Mouse (Mus musculus): ENCODE results near the gene Ovca2.
A peak's percentile ranks its signal among the peaks of the same experiment; 100 is the strongest.

Ovca2 gene

DNA sequence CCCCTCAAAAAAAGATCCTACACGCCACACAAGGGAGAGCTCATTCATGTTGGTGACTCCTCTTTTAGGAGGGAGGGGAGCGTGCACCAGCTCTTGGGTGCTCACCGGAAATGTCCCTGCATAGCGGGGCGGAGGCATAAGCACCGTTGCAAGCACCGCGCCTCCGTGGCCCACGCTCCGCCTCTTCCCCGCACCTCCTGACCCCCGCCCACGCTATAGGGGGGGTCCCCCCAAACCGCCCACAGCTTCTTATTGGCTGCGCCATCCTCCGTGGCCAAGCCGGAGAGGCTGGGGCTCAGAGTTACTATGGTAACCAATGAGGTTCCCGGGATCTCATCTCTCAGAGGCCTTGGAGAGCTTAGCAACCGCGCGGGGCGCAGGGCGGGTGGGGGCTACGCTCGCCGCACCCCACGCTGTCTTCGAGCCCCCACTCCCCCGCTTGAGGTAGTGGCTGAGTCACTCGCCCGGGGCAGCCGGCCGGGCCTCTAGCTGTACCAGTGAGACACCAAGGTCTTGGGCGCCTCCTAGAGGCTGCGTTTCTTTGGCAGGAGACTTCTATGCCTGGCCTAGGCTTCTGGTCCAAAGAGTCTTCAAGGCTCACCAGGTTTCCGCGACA is 8.4 kb downstream of the Ovca2 start:
- DNase-seq (ENCODE audit: low spot score in 2 of 2) = peak; percentile 93 to 95

DNA sequence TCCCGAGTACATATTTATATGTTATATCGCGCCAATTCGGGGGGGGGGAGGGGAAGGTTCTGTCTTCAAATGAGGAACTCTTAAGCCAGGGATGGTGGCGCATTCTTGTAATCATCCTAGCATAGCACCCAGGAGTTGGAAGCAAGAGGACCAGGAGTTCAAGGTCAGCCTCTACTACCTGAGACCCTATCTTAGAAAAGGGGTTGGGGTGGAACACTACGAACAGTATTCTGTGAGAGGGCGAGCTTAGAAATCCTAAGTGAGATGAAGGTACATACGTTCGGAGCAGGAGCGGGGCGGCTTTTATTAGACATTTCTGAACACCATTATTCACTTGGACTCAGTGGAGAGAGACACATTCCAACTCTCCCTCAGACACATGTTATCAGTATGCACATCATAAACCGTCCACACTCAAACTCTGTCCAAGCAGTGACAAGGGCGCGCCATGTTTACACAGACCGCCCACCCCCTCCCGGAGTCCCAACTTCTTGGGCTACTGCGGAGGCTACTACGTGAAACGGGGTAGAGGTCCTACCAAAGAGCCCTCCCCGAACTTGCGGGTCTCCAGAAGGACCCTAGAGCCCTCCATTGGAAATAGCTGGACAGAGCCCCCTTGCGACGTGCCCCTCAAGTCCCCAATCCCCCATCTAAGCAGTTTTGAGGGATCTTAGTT is 9.1 kb downstream of the Ovca2 start, which contains the start of gene Hic1:
Hic1 (minus strand) TSS at position 115 of the 676 bp plus-strand sequence.
- peak in 1 of 2 experiments; percentile 52 for DNase-seq (ENCODE audit: low spot score in 2 of 2)

DNA sequence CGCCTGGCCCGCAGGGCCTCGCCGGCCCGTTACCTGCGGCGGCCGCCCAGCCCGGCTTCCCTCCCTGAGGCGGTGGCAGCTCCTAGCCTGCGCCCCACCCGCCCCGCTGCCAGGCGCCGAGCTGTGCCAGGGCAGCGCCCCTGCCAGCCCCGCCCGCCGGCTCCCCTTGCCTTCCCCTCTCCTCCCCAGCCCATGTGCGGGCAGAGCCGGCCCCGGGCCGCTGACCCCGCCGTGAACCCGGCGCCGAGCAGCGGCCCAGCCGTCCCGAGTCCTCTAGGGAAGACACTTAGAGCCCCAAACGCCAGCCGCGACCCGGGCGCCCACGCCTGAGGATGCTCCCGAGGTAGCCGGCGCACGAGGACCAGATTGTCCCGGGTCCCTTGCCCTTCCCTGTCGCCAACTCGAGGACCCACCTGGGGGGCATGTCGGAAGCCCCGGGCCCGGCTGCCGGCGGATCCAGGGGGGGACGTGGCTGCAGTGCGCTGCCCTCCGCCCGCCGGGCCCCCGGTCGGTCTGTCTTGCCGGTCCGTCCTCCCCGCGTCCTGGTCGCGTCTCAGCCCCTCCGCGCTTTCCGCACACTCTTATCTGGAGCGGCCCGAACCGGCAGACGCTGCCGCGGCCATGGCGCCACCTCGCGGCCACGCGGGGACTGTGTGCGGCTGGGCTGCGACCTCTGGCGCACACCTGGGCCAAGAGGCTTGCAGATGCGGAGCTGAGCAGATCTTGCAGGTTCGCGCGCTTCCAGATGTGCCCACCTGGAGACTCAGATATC is 9.9 kb downstream of the Ovca2 start:
- DNase-seq (ENCODE audit: low spot score in 2 of 2) = peak; percentile 90

DNA sequence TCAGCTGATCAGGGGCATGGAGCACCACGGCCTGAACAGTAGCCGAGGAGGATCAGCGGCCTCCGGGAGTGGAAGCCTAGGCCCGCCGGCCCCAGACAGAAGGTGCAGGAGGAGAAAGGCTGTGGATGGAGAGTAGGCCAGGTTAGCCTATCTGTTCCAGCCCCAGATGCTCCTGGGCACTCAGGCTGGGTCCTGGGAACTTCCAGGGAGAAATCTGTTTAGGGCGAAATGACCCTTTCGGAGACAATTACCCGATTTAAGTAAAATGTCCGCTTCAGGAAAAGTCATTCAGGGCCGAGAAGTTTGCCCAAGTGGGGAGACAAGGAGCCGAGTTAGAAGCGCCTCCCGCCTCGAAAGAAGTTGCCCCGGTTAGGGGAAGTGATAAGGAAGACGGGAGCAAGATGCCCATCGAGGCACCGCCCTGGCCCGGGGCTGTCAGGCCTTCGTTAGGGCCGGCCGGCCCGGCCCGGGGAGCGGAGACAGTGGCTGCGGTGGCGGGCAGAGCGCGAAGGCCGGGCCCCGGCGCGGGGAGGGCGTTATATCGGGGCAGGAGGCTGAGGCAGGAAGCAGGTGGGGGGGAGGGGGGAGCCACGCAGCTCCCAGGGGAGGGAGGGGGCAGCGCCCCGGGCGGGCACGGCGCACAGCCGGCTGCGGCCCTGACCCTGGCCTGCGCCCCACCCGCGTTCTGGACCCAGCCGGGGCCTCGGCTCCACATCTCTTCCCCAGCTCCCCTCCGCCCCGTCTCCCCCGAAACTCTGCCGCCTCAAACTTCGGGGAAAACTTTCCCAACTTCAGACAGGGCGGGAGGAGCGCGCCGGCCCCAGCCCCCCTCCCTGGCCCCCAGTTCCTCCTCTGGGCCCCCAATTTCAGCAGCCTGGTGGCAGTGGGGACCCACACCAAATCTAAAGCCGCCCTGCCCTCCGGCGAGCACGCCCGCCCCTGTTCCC is 10.7 kb downstream of the Ovca2 start:
- peak; percentile 49 to 68 for DNase-seq (ENCODE audit: low spot score in 2 of 2)

DNA sequence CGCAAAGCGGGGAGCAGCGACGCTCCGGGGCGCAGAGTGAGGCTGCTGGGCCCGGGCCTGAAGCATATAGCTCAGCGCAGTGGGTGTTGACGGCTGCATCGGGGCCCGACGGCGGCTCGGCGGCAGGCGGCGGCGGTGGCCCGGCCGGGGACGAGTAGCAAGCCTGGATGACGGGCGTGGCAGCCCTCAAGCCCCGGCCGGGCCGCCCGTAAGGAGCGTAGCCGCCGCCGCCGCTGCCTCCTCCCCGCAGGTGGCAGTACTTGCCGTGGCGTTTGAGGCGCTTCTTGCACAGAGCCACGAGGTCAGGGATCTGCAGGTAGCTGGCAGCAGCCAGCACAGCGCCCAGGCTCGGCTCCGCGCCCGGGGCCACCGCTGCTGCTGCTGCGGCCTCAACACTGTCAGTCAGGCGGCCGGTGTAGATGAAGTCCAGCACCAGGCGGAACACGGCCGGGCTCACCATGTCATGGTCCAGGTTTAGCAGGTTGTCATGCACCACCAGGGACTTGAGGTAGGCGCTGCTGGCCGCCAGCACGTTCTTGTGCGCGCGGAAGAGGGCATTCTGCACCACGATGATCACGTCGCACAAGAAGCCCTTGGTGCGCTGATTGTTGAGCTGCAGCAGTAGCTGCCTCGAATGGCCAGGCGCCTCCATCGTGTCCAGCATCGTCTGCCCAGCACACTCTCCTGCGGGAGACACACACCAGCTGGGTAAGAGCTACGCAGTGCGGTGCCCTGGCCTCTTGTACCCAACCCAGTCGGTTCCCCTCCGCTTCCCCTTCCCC is 11.6 kb downstream of the Ovca2 start:
- peak in 1 of 2 experiments; percentile 37 for DNase-seq (ENCODE audit: low spot score in 2 of 2)

DNA sequence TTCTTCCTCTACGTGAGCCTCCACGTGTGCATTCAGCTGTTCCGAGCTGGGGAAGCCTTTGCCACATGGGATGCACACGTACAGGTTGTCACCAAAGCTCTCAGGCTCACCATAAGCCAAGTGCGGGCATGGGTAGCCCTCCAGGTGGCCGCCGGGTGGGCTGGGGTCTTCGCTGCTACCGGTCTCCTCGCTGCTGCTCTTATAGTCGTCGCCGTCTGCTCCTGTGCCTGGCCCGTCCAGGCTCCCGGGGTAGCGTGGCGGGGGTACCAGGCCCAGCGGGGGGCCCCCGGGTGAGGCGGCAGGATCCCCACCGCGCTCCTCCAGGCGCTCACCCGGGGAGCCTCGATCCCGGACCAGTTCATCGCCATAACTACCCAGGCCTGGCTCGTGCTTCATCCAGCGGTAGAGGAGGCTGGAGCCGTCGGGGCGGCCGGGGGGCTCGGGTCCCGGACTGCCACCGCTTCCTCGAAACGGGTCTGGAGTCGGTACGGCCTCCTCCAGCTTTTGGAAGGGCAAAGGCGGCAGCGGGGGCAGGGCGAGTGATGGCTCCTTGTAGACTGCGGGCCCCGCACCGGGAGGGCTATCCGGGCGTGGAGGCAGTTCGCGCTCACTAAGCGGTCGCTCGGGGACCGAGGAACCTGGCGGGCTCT is 12.3 kb downstream of the Ovca2 start:
- DNase-seq (ENCODE audit: low spot score in 2 of 2) = peak in 1 of 2 experiments; percentile 14

DNA sequence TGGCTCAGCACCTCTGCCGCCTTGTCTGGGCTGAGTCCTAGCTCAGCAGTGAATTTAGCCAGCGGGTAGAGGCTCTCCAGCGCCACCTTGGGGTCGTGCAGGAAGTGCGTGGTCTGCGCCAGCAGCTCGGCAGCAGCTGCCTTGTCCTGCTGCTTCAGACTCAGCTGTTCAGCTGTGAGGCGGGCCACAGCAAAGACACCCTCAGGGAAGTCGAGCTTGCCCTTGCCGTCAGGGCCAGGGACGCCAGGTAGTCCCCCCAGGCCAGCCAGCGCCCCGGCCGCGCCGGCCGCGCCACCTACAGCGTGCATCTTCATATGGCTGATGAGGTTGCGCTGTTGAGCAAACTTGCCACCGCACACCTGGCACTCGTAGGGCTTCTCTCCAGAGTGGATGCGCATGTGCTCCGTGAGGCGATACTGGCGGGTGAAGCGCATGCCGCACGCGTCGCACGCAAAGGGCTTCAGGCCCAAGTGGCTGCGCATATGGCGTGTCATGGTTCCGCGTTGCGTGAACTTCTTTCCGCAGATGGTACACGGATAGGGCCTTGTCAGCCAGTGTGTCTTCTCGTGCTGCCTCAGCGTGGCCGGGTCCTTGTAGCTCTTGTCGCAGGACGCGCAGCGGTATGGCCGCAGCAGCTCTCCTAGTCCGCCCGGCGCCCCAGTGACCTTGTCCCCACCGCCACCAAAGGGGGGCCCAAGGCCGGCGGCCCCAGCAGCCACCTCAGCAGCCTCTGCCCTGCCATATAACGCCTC is 13.0 kb downstream of the Ovca2 start:
- DNase-seq (ENCODE audit: low spot score in 2 of 2) = peak; percentile 81 to 87

DNA sequence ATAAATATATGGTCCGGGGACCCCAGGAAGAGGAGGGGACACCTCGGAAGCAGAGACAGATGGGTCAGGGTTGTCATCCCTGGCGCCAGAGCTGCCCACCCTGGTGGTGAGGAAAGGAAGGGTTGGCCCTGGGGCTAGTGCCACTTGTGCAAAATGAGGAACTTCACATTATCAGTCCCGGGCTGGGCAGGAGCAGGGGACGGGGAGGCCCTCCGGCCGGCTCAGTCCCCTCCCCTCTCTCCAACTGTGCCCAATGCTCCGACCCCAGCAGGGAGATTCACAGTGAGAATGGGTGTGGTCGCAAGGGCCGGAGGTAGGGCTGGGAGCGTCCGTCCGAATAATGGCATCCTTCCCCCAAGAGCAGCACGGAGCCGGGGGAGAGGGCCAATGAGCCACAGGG is 13.9 kb downstream of the Ovca2 start:
- no peak for DNase-seq (ENCODE audit: low spot score in 2 of 2)

DNA sequence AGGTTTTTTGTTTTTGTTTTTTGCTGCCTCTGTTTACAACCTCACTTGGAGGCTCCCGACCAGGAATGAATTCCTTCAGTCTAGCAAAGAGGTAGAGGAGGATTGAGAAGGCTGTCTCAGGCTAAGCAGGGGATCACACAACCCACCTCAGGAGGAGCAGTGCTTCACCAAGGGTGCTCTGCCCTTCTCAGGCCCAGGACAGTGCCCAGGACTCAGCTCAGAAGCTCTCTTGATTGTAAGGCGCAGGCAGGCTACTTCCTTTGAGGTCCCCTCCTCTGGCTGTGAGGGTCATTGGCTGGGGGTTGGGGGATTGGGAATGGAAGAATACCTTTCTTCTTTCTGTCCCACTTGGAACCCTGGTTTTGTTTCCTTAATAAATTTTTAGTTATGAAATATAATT is 14.6 kb downstream of the Ovca2 start:
- DNase-seq (ENCODE audit: low spot score in 2 of 2) = no peak

DNA sequence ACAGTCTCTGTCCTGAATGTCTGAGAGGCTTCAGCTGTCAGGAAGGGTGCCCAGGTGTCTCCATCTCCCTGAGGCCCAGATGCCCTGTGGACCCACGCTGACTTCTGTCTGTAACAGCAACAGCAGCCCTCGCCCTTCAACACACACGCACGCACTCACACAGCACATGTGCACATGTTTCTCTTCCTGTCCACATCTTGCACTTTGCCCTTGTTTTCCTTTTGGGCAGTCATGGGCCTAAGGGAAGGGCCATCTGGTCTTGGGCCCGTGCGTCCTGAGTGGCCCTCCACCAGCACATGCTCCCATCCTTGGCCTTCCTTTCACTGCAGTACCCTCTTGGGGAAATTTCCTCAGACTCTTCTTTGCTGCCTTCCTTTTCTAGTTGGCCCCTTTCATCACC is 15.3 kb downstream of the Ovca2 start:
- no peak for DNase-seq (ENCODE audit: low spot score in 2 of 2)

DNA sequence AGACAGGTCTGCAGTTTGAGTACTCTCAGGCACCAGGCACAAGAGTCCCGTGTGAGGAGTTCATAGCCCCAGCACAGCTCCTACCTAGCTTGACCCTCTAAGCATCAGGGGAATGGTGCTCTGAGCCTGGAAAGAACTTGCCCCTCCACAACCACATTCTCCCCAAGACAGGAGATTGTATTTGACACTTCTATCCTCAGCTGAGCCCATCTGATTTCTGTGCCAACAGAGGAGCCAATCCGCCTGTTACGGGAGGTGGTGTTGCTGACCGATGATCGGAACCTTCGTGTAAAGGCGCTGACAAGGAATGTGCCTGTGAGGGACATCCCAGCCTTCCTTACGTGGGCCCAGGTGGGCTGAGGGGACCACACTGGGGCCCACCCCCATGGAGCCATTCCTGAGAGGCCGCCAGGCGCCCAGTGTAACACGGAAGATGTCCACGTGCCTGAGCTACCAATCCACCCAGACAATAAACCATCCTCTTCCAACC is 16.0 kb downstream of the Ovca2 start:
- no peak for DNase-seq (ENCODE audit: low spot score in 2 of 2)

DNA sequence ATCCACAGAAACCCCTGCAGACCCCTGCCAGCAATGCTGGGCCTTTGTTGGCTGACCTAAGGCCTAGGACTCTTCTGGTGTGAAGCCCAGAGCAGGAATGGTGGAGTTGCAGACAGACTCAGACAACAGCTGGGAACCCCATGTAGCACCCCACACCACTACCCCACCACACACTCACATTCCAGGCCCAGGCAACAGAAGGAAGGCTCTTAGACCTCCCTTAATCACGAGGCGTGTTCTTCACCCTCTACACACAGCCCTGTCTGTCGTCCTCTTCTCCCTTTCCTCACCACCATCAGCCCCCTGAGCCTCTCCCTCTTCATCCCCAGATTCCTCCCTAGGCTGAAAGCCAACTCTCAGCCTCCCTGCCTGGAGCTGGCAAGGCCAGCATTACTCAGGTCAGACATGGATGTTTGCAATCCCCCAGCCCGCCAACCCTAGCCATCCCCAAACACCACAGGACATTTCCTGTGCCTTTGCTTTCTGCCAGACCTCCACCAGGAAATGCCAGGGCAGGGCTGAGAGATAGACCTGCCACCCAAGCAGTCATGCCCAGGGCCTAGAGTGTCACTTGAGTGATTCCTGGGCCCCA is 17.1 kb downstream of the Ovca2 start:
- DNase-seq (ENCODE audit: low spot score in 2 of 2) = no peak

DNA sequence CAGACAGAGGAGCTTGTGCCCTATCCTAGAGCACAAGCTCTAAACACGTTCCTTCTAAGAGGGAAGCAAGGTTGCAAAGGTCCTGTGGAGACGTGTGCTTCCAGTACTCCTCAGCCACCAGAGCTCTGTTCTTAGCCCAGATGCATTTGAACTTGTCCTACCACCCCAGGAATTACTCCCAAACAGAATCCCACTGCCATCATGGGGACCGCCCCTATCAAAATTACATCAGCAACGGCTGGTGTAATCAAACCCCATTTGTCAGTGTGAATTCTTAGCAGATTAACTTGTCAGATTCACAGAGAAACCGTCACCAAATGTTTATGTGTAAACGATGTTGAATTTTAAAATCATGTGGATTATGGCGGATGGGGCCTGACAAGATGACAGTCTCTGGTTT is 17.7 kb downstream of the Ovca2 start:
- DNase-seq (ENCODE audit: low spot score in 2 of 2) = no peak

DNA sequence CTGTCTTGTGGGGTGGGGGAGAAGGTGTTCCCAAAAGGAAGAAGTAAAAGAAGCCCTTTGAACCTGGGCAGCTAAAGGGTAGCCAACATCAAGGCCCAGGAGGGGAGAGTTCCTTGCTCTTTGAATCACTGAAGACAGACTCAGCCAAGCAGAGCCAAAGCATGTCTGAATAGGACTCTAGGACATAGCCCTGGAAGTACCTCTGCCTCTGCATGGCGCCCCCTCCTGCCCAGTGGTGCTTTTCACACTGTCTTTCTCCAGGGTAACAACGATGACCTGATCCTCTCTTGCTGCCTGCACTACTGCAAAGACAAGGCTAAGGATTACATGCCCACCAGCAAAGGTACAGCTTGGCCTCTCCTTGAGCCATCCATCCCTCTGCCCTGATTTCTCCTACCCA is 19.1 kb downstream of the Ovca2 start:
- peak in 1 of 2 experiments; percentile 52 for DNase-seq (ENCODE audit: low spot score in 2 of 2)

DNA sequence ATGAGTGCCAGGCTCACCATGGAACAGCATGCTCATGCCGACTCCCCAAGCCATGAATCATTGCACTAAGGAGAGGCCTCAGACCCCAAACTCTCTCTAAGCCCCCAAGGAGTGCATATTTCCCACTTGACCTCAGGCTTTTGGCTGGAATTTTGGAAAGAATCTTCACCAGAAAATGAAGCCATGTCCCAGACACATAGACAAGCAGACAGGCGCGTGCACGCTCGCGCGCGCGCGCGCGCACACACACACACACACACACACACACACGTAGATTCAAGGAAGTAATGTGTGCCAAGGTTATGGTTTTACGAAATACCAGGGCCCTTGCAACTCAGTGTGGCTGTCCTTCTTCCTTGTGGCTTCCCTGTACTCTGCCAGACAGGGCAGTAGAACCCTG is 20.2 kb downstream of the Ovca2 start:
- peak in 1 of 2 experiments; percentile 51 for DNase-seq (ENCODE audit: low spot score in 2 of 2)

DNA sequence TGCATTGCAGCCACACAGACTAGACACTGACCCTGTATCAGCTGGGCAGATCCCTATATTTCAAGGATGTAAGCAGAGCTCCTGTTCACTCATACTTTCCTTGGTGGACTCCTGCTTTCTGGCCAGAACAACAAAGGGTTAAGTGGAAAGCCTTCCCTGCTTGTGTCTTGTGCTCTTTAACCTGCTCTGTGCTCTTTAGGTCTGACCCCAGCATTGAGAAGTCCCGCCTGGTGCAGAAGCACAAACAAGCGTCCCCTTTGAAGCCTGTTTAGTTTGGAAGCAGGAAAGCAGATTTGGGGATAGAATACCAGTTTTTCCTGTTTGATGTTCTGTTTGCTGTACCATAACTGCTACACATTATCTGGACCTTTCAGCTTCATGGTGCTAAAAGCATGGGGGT is 20.7 kb downstream of the Ovca2 start:
- no peak for DNase-seq (ENCODE audit: low spot score in 2 of 2)

DNA sequence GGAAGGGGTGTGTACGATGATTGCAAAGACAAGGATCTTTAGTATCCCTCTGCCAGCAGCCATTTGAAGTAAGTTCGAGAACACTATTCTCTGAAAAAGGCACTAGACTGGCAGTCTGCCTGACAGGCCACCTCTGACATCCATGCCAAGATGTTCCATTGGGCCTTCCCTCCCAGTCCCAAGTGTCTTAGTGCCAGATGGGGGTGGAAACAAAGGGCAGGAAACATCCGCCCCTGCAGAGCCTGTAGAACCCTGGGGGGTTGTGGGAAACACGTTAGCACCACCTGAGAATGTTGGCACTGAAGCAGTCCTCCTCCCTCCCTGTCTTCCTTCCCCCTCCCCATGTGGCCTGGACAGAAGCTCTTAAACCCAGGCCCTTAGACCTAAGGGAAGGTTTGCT is 21.6 kb downstream of the Ovca2 start:
- peak in 1 of 2 experiments; percentile 72 for DNase-seq (ENCODE audit: low spot score in 2 of 2)

DNA sequence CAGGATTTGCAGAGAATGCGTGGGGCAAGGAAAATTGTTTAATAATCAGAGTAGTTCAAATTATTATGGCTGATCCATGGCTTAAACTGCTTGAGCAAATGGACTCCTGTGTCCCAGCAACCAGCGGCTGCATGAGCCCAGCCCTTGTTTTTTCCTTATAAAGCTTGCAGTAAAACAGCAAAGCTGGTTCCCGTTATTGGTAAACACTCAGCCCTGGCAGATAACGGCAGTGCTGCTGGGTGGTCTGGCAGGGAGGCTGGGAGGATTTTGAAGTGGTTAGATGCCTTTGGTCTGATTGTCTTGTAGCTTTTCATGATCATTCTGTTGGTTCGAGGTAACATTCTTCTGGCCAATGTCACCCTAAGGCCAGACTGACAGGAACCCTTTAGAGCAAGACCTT is 22.2 kb downstream of the Ovca2 start:
- DNase-seq (ENCODE audit: low spot score in 2 of 2) = no peak

DNA sequence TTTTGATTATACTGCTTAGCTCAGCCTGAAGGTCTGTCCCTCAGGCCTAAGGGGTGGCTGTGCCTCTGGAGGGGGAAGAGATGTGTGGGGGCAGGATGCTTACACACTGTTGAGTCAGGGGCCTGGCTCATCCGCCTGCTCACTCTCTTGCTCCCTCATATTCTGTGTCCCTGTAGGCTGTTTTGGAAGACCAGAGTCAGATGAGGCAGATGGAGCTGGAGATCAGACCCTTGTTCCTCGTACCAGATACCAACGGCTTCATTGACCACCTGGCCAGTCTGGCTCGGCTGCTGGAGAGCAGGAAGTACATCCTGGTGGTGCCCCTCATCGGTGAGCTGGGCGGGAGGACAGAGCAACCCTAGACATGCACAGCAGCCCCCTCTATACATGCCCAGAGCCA is 22.6 kb downstream of the Ovca2 start:
- DNase-seq (ENCODE audit: low spot score in 2 of 2) = no peak
